Mouse (Mus musculus) layer of hippocampus, postnatal 10 days (tissue): ENCODE measurements around the gene Fgfr2. TPM values are rescaled to one million over a fixed set of nuclear protein-coding genes. Genes with fewer than 3 reads are reported as not detected.
A peak's percentile ranks its signal among the peaks of the same experiment; 100 is the strongest.
"Not testable (repeated sequence)": the region's sequence is repeated elsewhere in the genome, so short reads cannot be mapped to it uniquely, and the experiment has no call there.

ENCODE experiments used
- DNase-seq, 2 experiments: peaks; one replicate each; pipeline ENCODE4 v3.0.0; 2021; ENCODE audit warnings: low spot score in 2 of 2
- total RNA-seq, 2 experiments: library from RNA; stranded (reverse); gene quantifications; 2 replicates each; pipeline ENCODE4 v1.2.3; 2021

Gene Fgfr2
- total RNA-seq, 2 experiments from 2014 or later: 35.6 to 48.3 TPM

GRCm38 (mm10) chr7:132673931-132674755 lies 449.0 kb downstream of the Fgfr2 start:
- no peak for DNase-seq

GRCm38 (mm10) chr7:132672481-132672959 lies 450.6 kb downstream of the Fgfr2 start:
- DNase-seq: no peak

- DNase-seq: no peak
These were observed 452.3 kb downstream of the Fgfr2 start for GRCm38 (mm10) chr7:132670863-132671165.

GRCm38 (mm10) chr7:132669999-132670862 lies 452.9 kb downstream of the Fgfr2 start:
- DNase-seq: no peak

- DNase-seq: no peak
These were observed 454.5 kb downstream of the Fgfr2 start for GRCm38 (mm10) chr7:132668604-132669003.

- DNase-seq: no peak
These were observed 456.6 kb downstream of the Fgfr2 start for GRCm38 (mm10) chr7:132666516-132666915.

- no peak for DNase-seq
These were observed 457.3 kb downstream of the Fgfr2 start for GRCm38 (mm10) chr7:132665664-132666382.

- no peak for DNase-seq
These were observed 458.3 kb downstream of the Fgfr2 start for GRCm38 (mm10) chr7:132664815-132665214.

- not testable (repeated sequence) for DNase-seq
These were observed 460.3 kb downstream of the Fgfr2 start for GRCm38 (mm10) chr7:132662831-132663230.

GRCm38 (mm10) chr7:132659633-132660032 lies 463.5 kb downstream of the Fgfr2 start:
- no peak for DNase-seq

GRCm38 (mm10) chr7:132658688-132659087 lies 464.5 kb downstream of the Fgfr2 start:
- DNase-seq: no peak

GRCm38 (mm10) chr7:132658058-132658450 lies 465.1 kb downstream of the Fgfr2 start:
- no peak for DNase-seq

GRCm38 (mm10) chr7:132657371-132658057 lies 465.6 kb downstream of the Fgfr2 start:
- DNase-seq: no peak

- DNase-seq: peak; percentile 94 to 95
These were observed 466.6 kb downstream of the Fgfr2 start for GRCm38 (mm10) chr7:132656548-132656947.

GRCm38 (mm10) chr7:132656075-132656474 lies 467.1 kb downstream of the Fgfr2 start:
- peak; percentile 92 to 93 for DNase-seq

GRCm38 (mm10) chr7:132654412-132654811 lies 468.7 kb downstream of the Fgfr2 start:
- DNase-seq: no peak

- no peak for DNase-seq
These were observed 476.6 kb downstream of the Fgfr2 start for GRCm38 (mm10) chr7:132646514-132646913.

- no peak for DNase-seq
These were observed 478.4 kb downstream of the Fgfr2 start for GRCm38 (mm10) chr7:132644605-132645279.

- DNase-seq: no peak
These were observed 481.5 kb downstream of the Fgfr2 start for GRCm38 (mm10) chr7:132641606-132642005.

GRCm38 (mm10) chr7:132640946-132641345 lies 482.2 kb downstream of the Fgfr2 start:
- peak in 1 of 2 experiments; percentile 43 for DNase-seq
